In genomic region chr12:55493381-55493780, GRCm38 (mm10) we compare ENCODE assay signal across 8 mouse cellular contexts. TPM values are rescaled to one million over a fixed set of nuclear protein-coding genes. Genes with fewer than 3 reads are reported as not detected.
DNase-seq lines count a peak whose midpoint lies in the region; ATAC-seq and TF ChIP-seq lines count a peak whose summit lies in the region.

No protein-coding gene starts in this region.

- H3K9me3 ChIP-seq in forebrain, embryonic 15.5 days, result no peaks in the 10 kb centered on the region
- H3K9me3 ChIP-seq in limb, embryonic 12.5 days, result no peaks in the 10 kb centered on the region

- TF ChIP-seq CTCF in liver, adult 2 months (IDR thresholded peaks at IDR 0.05; ENCODE audit: low read depth, low read length), result no peak
- TF ChIP-seq CTCF in olfactory bulb, adult 2 months (IDR thresholded peaks at IDR 0.05; ENCODE audit: insufficient read depth, low read depth, low read length), result no peak

- no peak overlapping the region for H3K4me3 ChIP-seq in liver, adult 2 months (ENCODE audit: insufficient read depth, low read depth, low read length)
- peak overlapping the region; percentile 84; the same call in 1 of the 2 replicates for H3K4me3 ChIP-seq in forebrain, embryonic 15.5 days
- peak overlapping the region; percentile 88 for H3K4me3 ChIP-seq in limb, embryonic 12.5 days (replicated peaks)
- H3K4me3 ChIP-seq in olfactory bulb, adult 2 months (ENCODE audit: insufficient read depth, low read depth, low read length), result no peak overlapping the region

- peaks cover 20% of the 10 kb centered on the region for H3K4me1 ChIP-seq in liver, adult 2 months (ENCODE audit: control insufficient read depth, insufficient read depth, low read length)
- peaks cover 28% of the 10 kb centered on the region for H3K4me1 ChIP-seq in forebrain, embryonic 15.5 days
- H3K4me1 ChIP-seq in limb, embryonic 12.5 days (replicated peaks), result peaks cover 42% of the 10 kb centered on the region
- H3K4me1 ChIP-seq in olfactory bulb, adult 2 months (ENCODE audit: control insufficient read depth, insufficient read depth, low read length), result peaks cover 19% of the 10 kb centered on the region

- no peak for ATAC-seq in forebrain, embryonic 15.5 days (replicated peaks)
- no peak for ATAC-seq in limb, embryonic 12.5 days (ENCODE audit: insufficient number of reproducible peaks, insufficient read depth, low FRiP score, low TSS enrichment, low read depth)

- DNase-seq in liver, adult 2 months (ENCODE audit: extremely low read depth, low read depth, low spot score), result no peak
- DNase-seq in liver, result no peak
- DNase-seq in right cerebral cortex, postnatal 36 days (ENCODE audit: low spot score in 2 of 2), result no peak
- DNase-seq in thymus, postnatal 36 days, result no peak
- no peak for DNase-seq in ovary, postnatal 36 days (ENCODE audit: low spot score)

- H3K36me3 ChIP-seq in liver, adult 2 months (ENCODE audit: control insufficient read depth, insufficient read depth, low read length), result peaks cover 31% of the 10 kb centered on the region
- H3K36me3 ChIP-seq in forebrain, embryonic 15.5 days, result peaks cover 15% of the 10 kb centered on the region
- H3K36me3 ChIP-seq in limb, embryonic 12.5 days, result peaks cover 28% of the 10 kb centered on the region

- H3K27me3 ChIP-seq in liver, adult 2 months (ENCODE audit: control insufficient read depth, insufficient read depth, low read length), result no peaks in the 10 kb centered on the region
- H3K27me3 ChIP-seq in forebrain, embryonic 15.5 days, result no peaks in the 10 kb centered on the region
- H3K27me3 ChIP-seq in limb, embryonic 12.5 days, result 0 out of 2 replicates have a peak, but pooled peaks cover 2% of the 10 kb centered on the region

- H3K4me2 ChIP-seq in forebrain, embryonic 15.5 days (replicated peaks), result peak overlapping the region; percentile 68
- H3K4me2 ChIP-seq in limb, embryonic 12.5 days, result peak overlapping the region; percentile 85

- no peak for TF ChIP-seq POLR2A in liver, adult 2 months (IDR thresholded peaks at IDR 0.05; ENCODE audit: extremely low read depth, insufficient read depth, low read length)
- no peak for TF ChIP-seq POLR2A in olfactory bulb, adult 2 months (IDR thresholded peaks at IDR 0.05; ENCODE audit: insufficient read depth, low read depth, low read length)

- peak overlapping the region; percentile 26; the same call in 1 of the 2 replicates for H3K9ac ChIP-seq in liver, adult 2 months (ENCODE audit: low read depth, low read length)
- H3K9ac ChIP-seq in forebrain, embryonic 15.5 days (replicated peaks), result no peak overlapping the region
- H3K9ac ChIP-seq in limb, embryonic 12.5 days (replicated peaks), result peak overlapping the region; percentile 96

- 69% methylated on average over 8 of the region's 8 CpGs for WGBS in liver, adult 2 months
- 28% methylated on average over 8 of the region's 8 CpGs for WGBS in forebrain, embryonic 15.5 days
- 35% methylated on average over 8 of the region's 8 CpGs for WGBS in limb, embryonic 12.5 days
- 53% methylated on average over 8 of the region's 8 CpGs for WGBS in olfactory bulb, adult 2 months

- peak overlapping the region; percentile 95 for H3K27ac ChIP-seq in liver, adult 2 months (replicated peaks; ENCODE audit: insufficient read depth, low read depth, low read length)
- no peak overlapping the region for H3K27ac ChIP-seq in forebrain, embryonic 15.5 days (replicated peaks)
- H3K27ac ChIP-seq in limb, embryonic 12.5 days, result peak overlapping the region; percentile 100
- peak overlapping the region; percentile 45 for H3K27ac ChIP-seq in olfactory bulb, adult 2 months (ENCODE audit: insufficient read depth, low read depth, low read length)

- H3K79me2 ChIP-seq in liver, adult 2 months (ENCODE audit: control insufficient read depth, insufficient read depth, low read length), result peaks cover 8% of the 10 kb centered on the region; the same call in 1 of the 2 replicates

RNA-seq across cellular contexts. Expression of gene Nfkbia, which starts 0.9 kb away (rescaled TPM):
- 85.6 and 110 TPM in 2 replicates for total RNA-seq in liver, adult 2 months (2014; rRNA removed)
- 75.3 and 76.4 TPM in 2 replicates for polyA plus RNA-seq in liver, adult 2 months (2012; rRNA removed)
- polyA plus RNA-seq in forebrain, embryonic 15.5 days (2015; fragmentation: Nextera tagmentation; extraction: Ambion mirVana), result 56.2 and 59.4 TPM in 2 replicates
- 85.7 and 94.9 TPM in 2 replicates for polyA plus RNA-seq in limb, embryonic 12.5 days (2016; fragmentation: Nextera tagmentation; extraction: Ambion mirVana)
- polyA plus RNA-seq in olfactory bulb, adult 2 months (2012; ENCODE audit: insufficient read depth, insufficient read length, low replicate concordance, missing spikeins), result not detected in 2 replicates

Comparison
In these comparisons a context has a peak if more than half of its experiments do, and no peak if none do; other contexts are left out.
1. H3K4me3 ChIP-seq: peak in forebrain, embryonic 15.5 days (single experiment) and limb, embryonic 12.5 days (single experiment); none in liver, adult 2 months (single experiment) and olfactory bulb, adult 2 months (single experiment).